Mouse (Mus musculus): ENCODE results near the gene Rtn2. TPM values are rescaled to one million over a fixed set of nuclear protein-coding genes. Genes with fewer than 3 reads are reported as not detected.
A peak's percentile ranks its signal among the peaks of the same experiment; 100 is the strongest.

The Rtn2 gene
- 100 to 1,000 TPM; 106 to 122 TPM for total RNA-seq (2021)
- long read RNA-seq, experiment 1, transcript Rtn2-202 (7 exons, 1,076 nt), result major isoform, 36 of 42 reads
- long read RNA-seq, experiment 1, partial matches to known transcripts, result 6 of 42 reads
- long read RNA-seq, experiment 1, other reads (novel, unspliced or antisense), result 0 of 42 reads
- long read RNA-seq, experiment 2, transcript Rtn2-202 (7 exons, 1,076 nt), result major isoform, 35 of 42 reads
- long read RNA-seq, experiment 2, partial matches to known transcripts, result 7 of 42 reads
- long read RNA-seq, experiment 2, other reads (novel, unspliced or antisense), result 0 of 42 reads

- intact Hi-C loops (cut with DNase I), result loop anchor here (5.0 kb wide), 1 partner anchor 105 kb away; the partner anchor contains the start of gene Eml2
- peak; percentile 63 to 71 for DNase-seq
Observed at GRCm38 (mm10) chr7:19282385-19282784, at the start of gene Rtn2. Rtn2 (plus strand) TSS chr7:19282624.

GRCm38 (mm10) chr7:19234652-19235051 lies 47.8 kb upstream of the Rtn2 start:
- intact Hi-C loops (cut with DNase I), result no loop called here
- DNase-seq, result no peak

- no peak for DNase-seq
- intact Hi-C loops (cut with DNase I), result no loop called here
Observed at GRCm38 (mm10) chr7:19235092-19235671, 47.2 kb upstream of the Rtn2 start.

- peak; percentile 45 to 63 for DNase-seq
- intact Hi-C loops (cut with DNase I), result no loop called here
Observed at GRCm38 (mm10) chr7:19236411-19236810, 46.0 kb upstream of the Rtn2 start.

- DNase-seq, result no peak
- intact Hi-C loops (cut with DNase I), result loop anchor here (2.0 kb wide), 1 partner anchor 104 kb away; no protein-coding TSS in a partner anchor
Observed at GRCm38 (mm10) chr7:19238344-19238743, 44.1 kb upstream of the Rtn2 start.

- intact Hi-C loops (cut with DNase I), result loop anchor here (1.0 to 2.0 kb wide), 2 partner anchors 42 to 103 kb away; no protein-coding TSS in a partner anchor
- peak; percentile 90 to 95 for DNase-seq
Observed at GRCm38 (mm10) chr7:19239423-19239822, 43.0 kb upstream of the Rtn2 start.

- intact Hi-C loops (cut with DNase I), result loop anchor here (1.0 to 2.0 kb wide), 3 partner anchors 35 to 103 kb away; no protein-coding TSS in a partner anchor
- no peak for DNase-seq
Observed at GRCm38 (mm10) chr7:19239986-19240385, 42.4 kb upstream of the Rtn2 start.

GRCm38 (mm10) chr7:19240905-19241463 lies 41.4 kb upstream of the Rtn2 start:
- intact Hi-C loops (cut with DNase I), result loop anchor here (2.0 kb wide), 1 partner anchor 34 kb away; no protein-coding TSS in a partner anchor
- no peak for DNase-seq

- no peak for DNase-seq
- intact Hi-C loops (cut with DNase I), result no loop called here
Observed at GRCm38 (mm10) chr7:19242005-19242404, 40.4 kb upstream of the Rtn2 start.

- DNase-seq, result no peak
- intact Hi-C loops (cut with DNase I), result no loop called here
Observed at GRCm38 (mm10) chr7:19243858-19244257, 38.6 kb upstream of the Rtn2 start.

GRCm38 (mm10) chr7:19245083-19245482 lies 37.3 kb upstream of the Rtn2 start:
- DNase-seq, result no peak
- intact Hi-C loops (cut with DNase I), result no loop called here

- intact Hi-C loops (cut with DNase I), result no loop called here
- DNase-seq, result no peak
Observed at GRCm38 (mm10) chr7:19246855-19247254, 35.6 kb upstream of the Rtn2 start.

GRCm38 (mm10) chr7:19247511-19247910 lies 34.9 kb upstream of the Rtn2 start:
- intact Hi-C loops (cut with DNase I), result no loop called here
- no peak for DNase-seq

GRCm38 (mm10) chr7:19252078-19252477 lies 30.3 kb upstream of the Rtn2 start:
- no peak for DNase-seq
- intact Hi-C loops (cut with DNase I), result no loop called here

- intact Hi-C loops (cut with DNase I), result no loop called here
- no peak for DNase-seq
Observed at GRCm38 (mm10) chr7:19253437-19253836, 29.0 kb upstream of the Rtn2 start.

GRCm38 (mm10) chr7:19255395-19255794 lies 27.0 kb upstream of the Rtn2 start:
- DNase-seq, result no peak
- intact Hi-C loops (cut with DNase I), result no loop called here

- no peak for DNase-seq
- intact Hi-C loops (cut with DNase I), result no loop called here
Observed at GRCm38 (mm10) chr7:19256567-19256966, 25.9 kb upstream of the Rtn2 start.

GRCm38 (mm10) chr7:19257390-19258022 lies 24.9 kb upstream of the Rtn2 start:
- intact Hi-C loops (cut with DNase I), result no loop called here
- peak; percentile 64 to 72 for DNase-seq

- peak in 1 of 2 experiments; percentile 54 for DNase-seq
- intact Hi-C loops (cut with DNase I), result no loop called here
Observed at GRCm38 (mm10) chr7:19258336-19258735, 24.1 kb upstream of the Rtn2 start.

GRCm38 (mm10) chr7:19265147-19265546 lies 17.3 kb upstream of the Rtn2 start:
- intact Hi-C loops (cut with DNase I), result no loop called here
- DNase-seq, result no peak

Measured in heart, postnatal 14 days (tissue).